Mouse (Mus musculus): ENCODE measurements around the gene Olfr368. TPM values are rescaled to one million over a fixed set of nuclear protein-coding genes. Genes with fewer than 3 reads are reported as not detected.
A peak's percentile ranks its signal among the peaks of the same experiment; 100 is the strongest.

Gene Olfr368
- not detected for total RNA-seq (2021)
- long read RNA-seq, experiment 1 = 0 reads
- long read RNA-seq, experiment 2 = 0 reads

GRCm38 (mm10) chr2:37326215-37326614 is at the start of gene Olfr368:
TSS of gene Olfr368 (plus strand) at chr2:37326515.
- Histone ChIP-seq H3K4me3 (no peak within 1 kb of the TSS), H3K27ac (no peak within 1 kb of the TSS)
- no peak for DNase-seq (ENCODE audit: extremely low spot score in 1 of 2, low spot score in 2 of 2)
- TF ChIP-seq CTCF (IDR thresholded peaks at IDR 0.05) = no peak
- intact Hi-C loops (cut with DNase I) = no loop called here

DNA sequence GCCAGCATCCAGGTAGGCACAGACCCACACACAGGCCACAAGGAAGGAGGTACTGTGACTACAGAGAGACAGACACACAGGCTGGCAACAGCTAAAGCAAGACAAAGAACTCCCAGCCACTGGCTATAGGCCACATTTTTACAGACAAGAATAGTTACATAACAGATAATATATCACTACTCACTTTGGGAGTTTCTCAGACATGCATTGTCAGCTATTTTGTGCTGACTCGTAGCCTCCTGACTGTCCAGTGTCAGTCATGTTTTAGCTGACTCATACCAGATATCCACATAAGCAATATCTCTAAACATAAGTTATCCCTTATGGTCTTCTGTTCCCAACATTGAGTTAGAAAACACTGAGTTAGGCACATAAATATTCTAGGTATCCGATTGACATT is 7.0 kb downstream of the Olfr368 start:
- Histone ChIP-seq H3K27ac (no peak overlapping the region), H3K4me3 (no peak overlapping the region)
- TF ChIP-seq CTCF (IDR thresholded peaks at IDR 0.05) = no peak
- no peak for DNase-seq (ENCODE audit: extremely low spot score in 1 of 2, low spot score in 2 of 2)
- intact Hi-C loops (cut with DNase I) = loop anchor here (10.0 kb wide), 2 partner anchors 1119 to 1329 kb away; no protein-coding TSS in a partner anchor

DNA sequence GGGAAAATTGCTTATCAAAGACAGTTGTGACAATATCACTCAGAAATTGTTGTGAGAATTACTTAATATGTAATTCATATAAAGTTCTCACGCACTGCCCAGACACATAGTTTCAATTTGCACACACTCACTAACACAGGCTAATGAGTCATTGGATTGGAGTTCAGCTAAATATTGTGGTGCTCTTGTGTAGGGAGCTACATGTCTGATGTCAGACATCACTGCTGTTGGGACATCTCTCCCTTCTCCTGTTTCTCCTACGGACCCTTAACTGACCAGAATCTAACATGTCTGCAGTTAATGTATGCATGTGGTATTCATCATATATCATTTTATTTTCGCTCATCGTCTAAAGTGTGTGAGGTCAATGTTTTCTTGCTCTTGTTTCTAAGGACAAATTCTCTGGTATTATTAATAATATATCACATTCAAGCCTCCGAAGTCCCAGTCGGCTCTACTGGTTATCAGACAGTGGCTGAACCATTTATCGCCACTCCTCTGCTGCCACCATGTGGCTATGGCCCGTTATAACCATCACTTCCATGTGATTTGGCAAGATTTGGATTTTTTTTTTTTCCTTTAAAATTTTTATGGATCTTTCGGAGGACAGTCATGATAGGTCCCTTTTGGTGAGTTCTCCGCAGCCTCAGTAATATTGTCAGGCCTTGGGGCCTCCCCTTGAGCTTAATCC is 12.3 kb downstream of the Olfr368 start:
- peak; percentile 74 for TF ChIP-seq CTCF (IDR thresholded peaks at IDR 0.05)
- Histone ChIP-seq H3K27ac (no peak overlapping the region), H3K4me3 (no peak overlapping the region)
- intact Hi-C loops (cut with DNase I) = loop anchor here (10.0 kb wide), 2 partner anchors 1124 to 1334 kb away; no protein-coding TSS in a partner anchor
- peak; percentile 49 to 67 for DNase-seq (ENCODE audit: extremely low spot score in 1 of 2, low spot score in 2 of 2)

DNA sequence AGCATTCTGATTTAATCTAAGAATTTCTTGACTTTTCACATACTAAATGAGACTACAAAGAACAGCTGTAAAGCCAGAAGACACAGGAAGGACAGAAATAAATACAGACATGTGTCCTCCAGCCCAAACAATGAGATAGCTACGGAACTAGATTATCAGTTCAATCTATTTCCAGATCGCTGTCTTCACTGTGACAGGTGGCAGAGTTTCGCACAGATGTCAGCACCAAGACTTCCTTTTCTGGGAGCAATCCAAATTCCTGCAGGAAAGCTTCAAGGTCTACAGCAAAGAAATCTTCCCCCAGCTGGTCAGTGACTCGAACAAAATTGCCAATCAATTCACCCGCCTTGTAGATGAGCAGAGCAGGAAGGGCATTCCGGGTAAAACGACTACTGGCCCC is 25.4 kb downstream of the Olfr368 start:
- TF ChIP-seq CTCF (IDR thresholded peaks at IDR 0.05) = no peak
- DNase-seq (ENCODE audit: extremely low spot score in 1 of 2, low spot score in 2 of 2) = no peak
- peak overlapping the region; percentile 74 for H3K27ac ChIP-seq

GRCm38 (mm10) chr2:37355571-37355970 is 29.3 kb downstream of the Olfr368 start:
- no peak for DNase-seq (ENCODE audit: extremely low spot score in 1 of 2, low spot score in 2 of 2)
- H3K27ac ChIP-seq = no peak overlapping the region
- no peak for TF ChIP-seq CTCF (IDR thresholded peaks at IDR 0.05)
- no peak overlapping the region for H3K4me3 ChIP-seq
- intact Hi-C loops (cut with DNase I) = no loop called here

More for the DNA sequence above, 25.4 kb downstream of the Olfr368 start:
- intact Hi-C loops (cut with DNase I) = no loop called here
- H3K4me3 ChIP-seq = no peak overlapping the region

DNA sequence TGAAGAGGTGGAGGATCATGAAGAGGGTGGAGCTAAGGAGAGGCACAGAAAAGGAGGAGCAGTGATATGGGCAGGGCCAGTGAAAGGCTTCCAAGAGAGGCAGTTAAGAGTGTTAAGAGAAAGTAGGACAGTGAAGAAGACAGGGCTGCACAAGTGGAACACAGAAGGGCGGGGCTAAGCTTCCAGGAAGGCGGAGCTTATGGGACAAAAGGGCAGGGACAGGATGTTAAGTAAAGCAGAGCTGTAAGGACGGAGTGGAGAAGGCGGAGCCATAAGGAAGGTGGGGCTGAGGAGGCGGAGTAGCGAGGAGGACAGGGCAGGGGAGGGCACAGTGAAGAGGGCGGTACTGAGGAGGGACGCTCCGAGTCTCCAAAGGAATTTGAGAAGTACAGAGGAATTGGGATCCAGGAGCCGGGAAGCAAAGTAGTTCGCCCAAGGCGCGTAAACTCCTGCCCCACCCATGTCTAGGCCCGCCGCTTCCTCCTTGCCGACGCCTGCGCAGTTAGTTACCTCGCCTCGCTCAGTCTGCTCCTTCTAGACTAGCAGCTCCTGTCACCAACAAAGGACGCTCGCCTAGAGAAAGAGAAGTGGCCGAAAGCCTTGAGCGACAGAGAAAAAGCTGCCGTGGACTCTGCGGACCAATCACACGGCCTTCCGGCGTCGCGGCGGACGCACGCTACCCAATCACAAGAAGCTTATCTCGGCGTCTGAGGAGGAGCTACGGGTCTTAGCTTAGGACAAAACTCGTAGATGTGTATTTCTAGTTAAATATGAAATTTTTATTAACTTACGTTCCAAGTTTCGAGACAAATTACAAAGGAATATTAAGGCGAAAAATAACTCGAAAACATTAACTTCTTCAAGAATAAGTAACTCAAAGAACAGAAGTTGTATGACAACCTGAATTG is 32.6 kb downstream of the Olfr368 start, which contains the start of gene Pdcl:
Gene Pdcl, minus strand, starts transcription at position 700 of the 908 bp plus-strand sequence.
- peak; percentile 84 to 89 for DNase-seq (ENCODE audit: extremely low spot score in 1 of 2, low spot score in 2 of 2)
- Histone ChIP-seq H3K27ac (peak within 1 kb of the TSS; percentile 93), H3K4me3 (peak within 1 kb of the TSS; percentile 77)
- intact Hi-C loops (cut with DNase I) = no loop called here
- no peak for TF ChIP-seq CTCF (IDR thresholded peaks at IDR 0.05)

GRCm38 (mm10) chr2:37359908-37360307 is 33.6 kb downstream of the Olfr368 start:
- intact Hi-C loops (cut with DNase I) = no loop called here
- DNase-seq (ENCODE audit: extremely low spot score in 1 of 2, low spot score in 2 of 2) = no peak
- H3K4me3 ChIP-seq = no peak overlapping the region
- H3K27ac ChIP-seq = no peak overlapping the region
- TF ChIP-seq CTCF (IDR thresholded peaks at IDR 0.05) = no peak

DNA sequence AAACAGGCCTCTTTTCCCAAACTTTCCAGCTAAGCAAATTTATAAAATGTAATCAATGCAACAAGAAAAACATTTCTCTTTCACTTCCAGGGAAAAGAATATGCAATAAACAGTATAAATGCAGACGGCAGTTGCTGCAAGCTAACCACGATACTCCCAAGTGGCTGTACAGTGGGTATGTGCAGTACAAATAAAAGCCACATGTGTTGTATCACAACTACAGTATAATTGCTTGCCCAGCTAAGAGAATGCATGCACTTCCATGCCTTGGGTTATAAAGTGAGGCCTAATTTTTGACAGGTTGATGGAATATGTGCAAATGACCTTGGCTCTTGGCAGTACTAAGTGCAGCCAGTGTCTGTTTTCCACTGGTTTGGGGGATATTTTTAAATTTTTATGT is 44.3 kb downstream of the Olfr368 start:
- TF ChIP-seq CTCF (IDR thresholded peaks at IDR 0.05) = no peak
- intact Hi-C loops (cut with DNase I) = no loop called here
- Histone ChIP-seq H3K4me3 (no peak overlapping the region), H3K27ac (no peak overlapping the region)
- no peak for DNase-seq (ENCODE audit: extremely low spot score in 1 of 2, low spot score in 2 of 2)

DNA sequence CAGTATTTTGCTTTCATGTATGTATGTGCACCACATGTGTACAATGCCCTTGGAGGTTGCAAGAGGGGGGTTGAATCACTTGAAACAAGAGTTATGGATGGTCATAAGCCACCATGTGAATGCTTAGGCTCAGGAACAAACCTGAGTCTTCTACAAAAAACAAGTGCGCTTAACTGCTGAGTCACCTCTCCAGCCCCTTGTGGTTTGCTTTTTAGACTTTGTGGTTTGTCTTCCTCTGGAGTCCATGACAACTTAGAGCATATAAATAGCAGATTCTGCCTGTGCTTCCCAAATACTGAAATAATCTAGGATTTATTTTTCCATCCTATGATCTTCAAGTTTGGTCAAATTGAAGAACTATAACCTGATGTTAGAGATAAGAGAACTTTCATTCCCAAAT is 49.7 kb downstream of the Olfr368 start:
- DNase-seq (ENCODE audit: extremely low spot score in 1 of 2, low spot score in 2 of 2) = no peak
- intact Hi-C loops (cut with DNase I) = no loop called here
- Histone ChIP-seq H3K4me3 (no peak overlapping the region), H3K27ac (no peak overlapping the region)
- no peak for TF ChIP-seq CTCF (IDR thresholded peaks at IDR 0.05)

GRCm38 (mm10) chr2:37380189-37380588 is 53.9 kb downstream of the Olfr368 start:
- intact Hi-C loops (cut with DNase I) = loop anchor here (5.0 kb wide), 2 partner anchors 37 to 107 kb away; no protein-coding TSS in a partner anchor
- TF ChIP-seq CTCF (IDR thresholded peaks at IDR 0.05) = peak; percentile 71

More at GRCm38 (mm10) chr2:37380189-37380588, 53.9 kb downstream of the Olfr368 start:
- Histone ChIP-seq H3K27ac (no peak overlapping the region), H3K4me3 (no peak overlapping the region)
- DNase-seq (ENCODE audit: extremely low spot score in 1 of 2, low spot score in 2 of 2) = peak; percentile 37 to 44

Other genes starting within 250 kb of the Olfr368 start
- not detected for gene Olfr361, start 237.2 kb upstream of the Olfr368 start, total RNA-seq (2021)
- gene Olfr362, start 208.6 kb upstream of the Olfr368 start, total RNA-seq (2021) = not detected
- not detected for gene Olfr364-ps1, start 187.2 kb upstream of the Olfr368 start, total RNA-seq (2021)
- under 1 TPM in 1 of 2 experiments, not detected in 1; 0.09 TPM for gene Olfr365, start 138.3 kb upstream of the Olfr368 start, total RNA-seq (2021)
- gene Olfr366, start 114.9 kb upstream of the Olfr368 start, total RNA-seq (2021) = not detected
- 10 to 100 TPM; 25.3 TPM for gene Pdcl, start 32.8 kb downstream of the Olfr368 start, total RNA-seq (2021)
- gene Rc3h2, start 96.4 kb downstream of the Olfr368 start, total RNA-seq (2021) = 10 to 100 TPM; 81.4 to 81.6 TPM
- gene Zbtb26, start 116.6 kb downstream of the Olfr368 start, total RNA-seq (2021) = 10 to 100 TPM in 1 of 2 experiments, 1 to 10 TPM in 1; 9.2 to 11.4 TPM
- 10 to 100 TPM; 13.5 to 13.8 TPM for gene Zbtb6, start 116.7 kb downstream of the Olfr368 start, total RNA-seq (2021)
- 10 to 100 TPM; 89.1 to 92.2 TPM for gene Rabgap1, start 116.8 kb downstream of the Olfr368 start, total RNA-seq (2021)
- gene Gpr21, start 189.8 kb downstream of the Olfr368 start, total RNA-seq (2021) = 1 to 10 TPM; 5.6 to 5.7 TPM

Data from left cerebral cortex, adult 2 months (tissue).